Mouse (Mus musculus): ENCODE data around the gene Bcl2.

Bcl2 gene

GRCm38 (mm10) chr1:106629470-106629830 lies 84.6 kb downstream of the Bcl2 start:
- in situ Hi-C loops (cut with MboI, MseI): no loop called here

- in situ Hi-C loops (cut with MboI, MseI): no loop called here
These were observed 85.2 kb downstream of the Bcl2 start for GRCm38 (mm10) chr1:106628718-106629469.

DNA sequence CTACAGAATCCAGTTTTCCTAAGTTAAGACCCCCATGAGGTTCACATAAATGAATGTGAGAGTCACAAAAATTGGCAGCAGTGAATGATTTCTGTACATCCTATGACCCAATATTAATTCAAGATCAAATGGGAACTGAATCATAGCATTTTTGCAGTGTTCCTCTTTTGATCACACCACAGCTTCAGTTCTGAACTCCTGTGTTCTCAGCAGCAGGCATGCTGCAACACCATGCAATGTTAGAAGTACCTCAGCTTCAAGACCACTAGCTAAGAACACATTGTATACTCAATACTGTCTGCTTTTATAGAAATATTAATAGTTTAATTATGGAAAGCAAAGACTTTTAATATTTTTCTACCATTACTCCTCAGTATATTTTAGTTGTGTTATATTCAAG lies 85.8 kb downstream of the Bcl2 start:
- in situ Hi-C loops (cut with MboI, MseI): no loop called here

GRCm38 (mm10) chr1:106627241-106627640 lies 86.8 kb downstream of the Bcl2 start:
- in situ Hi-C loops (cut with MboI, MseI): no loop called here

GRCm38 (mm10) chr1:106620174-106620931 lies 93.7 kb downstream of the Bcl2 start:
- in situ Hi-C loops (cut with MboI, MseI): no loop called here

GRCm38 (mm10) chr1:106618814-106619213 lies 95.3 kb downstream of the Bcl2 start:
- in situ Hi-C loops (cut with MboI, MseI): loop anchor here (5.0 kb wide), 2 partner anchors 57 to 93 kb away; partner anchors contain the start of gene Bcl2

DNA sequence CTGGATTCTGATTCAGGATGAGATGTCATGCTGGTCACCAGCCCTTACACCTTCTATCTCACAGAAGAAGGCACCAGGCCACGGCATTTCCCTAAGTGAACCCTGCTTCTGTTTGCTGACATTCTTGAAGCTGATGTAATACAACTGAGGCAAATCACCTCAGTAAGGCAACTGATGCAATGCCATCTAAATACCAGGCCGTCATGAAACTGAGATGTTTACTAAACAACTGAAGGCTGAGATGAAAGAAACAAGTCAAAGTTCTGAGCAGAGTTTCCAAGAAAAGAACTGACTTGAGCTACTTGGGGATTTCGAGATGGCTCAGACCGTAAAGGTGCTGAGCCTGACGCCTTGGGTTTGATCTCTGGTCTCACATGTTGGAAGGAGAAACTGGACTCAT lies 97.1 kb downstream of the Bcl2 start:
- in situ Hi-C loops (cut with MboI, MseI): loop anchor here (5.0 kb wide), 2 partner anchors 55 to 95 kb away; partner anchors contain the start of gene Bcl2

DNA sequence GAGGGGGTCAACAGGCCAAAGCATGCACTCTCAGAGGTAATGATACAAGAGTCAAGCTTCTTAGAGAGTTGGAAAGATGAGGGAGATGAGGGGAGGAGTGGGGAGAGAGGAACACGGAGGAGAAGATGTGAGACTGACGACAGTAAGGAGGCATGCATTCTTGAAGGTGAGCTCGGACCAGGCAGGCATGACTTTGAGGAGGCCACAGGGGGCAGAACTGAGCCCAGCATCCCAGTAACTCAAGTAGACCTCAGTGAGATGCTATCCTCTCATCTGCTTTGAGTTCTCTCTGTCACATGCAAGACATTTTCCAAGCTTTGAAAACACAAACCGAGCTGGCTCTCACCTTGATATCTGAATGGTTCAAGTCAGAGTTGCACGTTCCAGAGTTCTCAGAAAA lies 100.7 kb downstream of the Bcl2 start:
- in situ Hi-C loops (cut with MboI, MseI): no loop called here

DNA sequence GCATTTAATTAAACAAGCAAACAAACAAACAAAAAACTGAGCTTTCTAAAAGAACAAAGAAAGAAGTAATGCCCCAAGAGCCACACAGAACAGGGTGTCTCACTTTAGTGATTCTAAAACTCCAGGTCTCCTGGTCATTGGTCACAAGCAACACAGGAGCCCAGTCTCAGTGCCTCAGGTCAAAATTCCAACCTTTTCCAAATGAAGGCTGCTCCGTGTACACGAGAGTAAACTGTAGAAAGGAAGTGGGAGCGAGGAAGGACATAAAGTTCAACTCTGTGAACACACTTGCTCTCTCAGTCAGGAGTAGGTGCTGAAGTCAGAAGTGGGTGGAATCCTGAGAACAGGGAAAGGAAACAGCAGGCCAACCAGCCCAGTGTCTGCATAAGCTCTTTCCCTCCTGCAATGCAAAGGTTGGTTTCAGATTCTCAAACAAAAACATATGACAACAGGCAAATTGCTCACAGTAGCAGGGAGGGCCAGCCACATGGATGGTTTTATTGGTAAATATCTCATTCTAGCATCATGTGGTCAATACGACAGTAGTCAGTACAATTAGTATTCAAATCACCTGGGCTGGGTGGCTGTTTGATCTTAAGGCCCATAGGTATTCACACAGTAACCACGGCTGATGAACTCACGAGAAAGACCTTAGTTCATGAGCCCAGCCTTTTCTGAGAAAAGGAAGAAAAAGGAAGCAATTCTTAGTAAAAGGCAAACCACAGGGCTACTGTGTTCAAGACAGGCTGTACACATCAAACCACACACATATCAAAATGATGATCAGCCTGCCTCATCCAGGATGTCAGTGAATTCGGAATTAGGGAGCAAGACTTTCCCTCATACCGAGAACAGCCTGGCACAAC lies 101.7 kb downstream of the Bcl2 start:
- in situ Hi-C loops (cut with MboI, MseI): no loop called here

DNA sequence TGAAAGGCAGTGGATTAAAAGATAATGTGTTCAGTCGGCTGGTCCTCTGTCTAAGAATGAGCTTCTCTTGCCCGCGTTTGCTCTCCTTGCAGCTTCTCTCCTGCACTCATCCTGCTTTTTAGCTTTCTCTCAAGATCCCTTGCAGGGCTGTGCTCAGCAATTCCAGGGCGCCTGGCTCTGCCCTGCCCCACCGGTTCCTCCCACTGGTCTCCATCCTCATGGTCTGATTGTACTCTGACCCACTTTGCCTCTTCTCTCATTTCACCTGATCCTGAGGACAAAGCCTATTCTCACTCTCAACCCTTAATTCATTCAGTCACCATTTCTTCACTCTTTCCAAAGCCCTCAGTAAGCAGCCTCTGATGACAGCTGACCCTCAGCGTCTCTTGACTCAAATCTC lies 102.8 kb downstream of the Bcl2 start:
- in situ Hi-C loops (cut with MboI, MseI): no loop called here

DNA sequence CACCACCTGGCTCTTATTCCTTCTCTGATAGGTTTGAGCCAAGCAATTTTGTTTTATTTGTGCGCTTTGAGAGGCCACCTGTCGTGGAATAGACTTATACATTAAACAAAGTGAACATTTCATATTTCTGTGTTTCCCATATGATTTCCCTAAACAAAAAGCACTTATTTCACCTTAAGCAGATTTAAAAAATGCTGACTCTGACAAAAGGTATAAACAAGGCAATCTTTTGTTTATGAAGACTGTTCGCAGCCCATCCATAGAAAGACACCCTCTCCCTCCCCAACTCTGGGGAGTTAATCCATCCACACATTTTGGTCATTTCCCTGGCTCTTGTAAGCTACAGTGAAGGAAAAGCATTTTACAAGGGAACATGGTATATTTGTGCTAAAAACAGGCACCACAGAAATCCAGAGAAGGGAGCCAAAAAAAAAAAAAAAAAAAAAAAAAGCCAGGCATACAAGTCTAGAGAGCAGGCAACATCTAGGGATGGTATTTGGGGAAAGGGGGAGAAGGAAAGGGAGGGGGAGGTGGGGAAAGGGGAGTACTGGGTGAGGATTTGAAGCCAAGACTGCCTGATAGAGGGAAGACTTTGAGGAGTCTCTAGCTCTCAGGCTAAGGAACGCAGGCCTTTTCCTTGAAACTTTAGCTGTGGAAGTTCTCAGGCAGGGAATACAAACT lies 105.8 kb downstream of the Bcl2 start:
- in situ Hi-C loops (cut with MboI, MseI): no loop called here

- in situ Hi-C loops (cut with MboI, MseI): no loop called here
These were observed 107.1 kb downstream of the Bcl2 start for GRCm38 (mm10) chr1:106606951-106607350.

GRCm38 (mm10) chr1:106603406-106603805 lies 110.7 kb downstream of the Bcl2 start:
- in situ Hi-C loops (cut with MboI, MseI): no loop called here

DNA sequence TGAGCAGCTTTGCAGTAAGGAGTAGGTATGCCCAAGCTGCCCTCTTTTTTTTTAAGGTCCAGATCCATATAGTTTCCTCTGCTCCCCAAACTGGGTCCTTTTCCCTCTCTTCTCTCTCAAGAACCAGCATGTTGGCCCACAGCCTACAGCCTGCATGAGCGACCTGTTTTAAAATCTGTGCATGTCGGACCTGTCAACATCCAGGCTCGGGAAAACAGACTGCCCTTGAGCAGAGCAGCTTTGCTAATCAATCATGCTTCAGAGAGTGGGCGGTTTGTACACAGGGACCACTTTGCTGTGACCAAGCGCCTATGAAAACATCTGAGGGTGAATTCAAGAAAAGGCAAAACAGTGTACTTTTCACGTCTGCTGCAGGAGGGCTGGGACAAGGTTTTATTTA lies 111.1 kb downstream of the Bcl2 start:
- in situ Hi-C loops (cut with MboI, MseI): no loop called here

DNA sequence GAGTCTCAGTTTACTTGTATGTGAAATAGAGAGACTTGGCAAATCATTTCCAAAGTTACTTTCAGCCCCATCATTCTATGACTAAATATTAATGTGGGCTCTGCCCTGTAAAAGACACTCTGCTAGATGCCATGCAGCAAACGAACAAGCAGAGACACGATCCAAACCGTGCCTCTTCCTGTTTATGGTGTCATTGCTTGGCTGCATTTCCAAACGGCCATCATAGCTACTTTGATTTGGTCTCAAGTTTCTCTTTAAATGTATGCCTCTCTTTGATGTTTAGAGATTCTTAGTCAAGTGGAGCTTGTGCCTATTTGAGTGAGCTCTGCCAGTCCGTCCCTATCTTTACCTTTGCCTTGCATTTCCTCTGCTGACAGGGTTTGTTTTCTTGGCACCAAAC lies 111.5 kb downstream of the Bcl2 start:
- in situ Hi-C loops (cut with MboI, MseI): no loop called here

DNA sequence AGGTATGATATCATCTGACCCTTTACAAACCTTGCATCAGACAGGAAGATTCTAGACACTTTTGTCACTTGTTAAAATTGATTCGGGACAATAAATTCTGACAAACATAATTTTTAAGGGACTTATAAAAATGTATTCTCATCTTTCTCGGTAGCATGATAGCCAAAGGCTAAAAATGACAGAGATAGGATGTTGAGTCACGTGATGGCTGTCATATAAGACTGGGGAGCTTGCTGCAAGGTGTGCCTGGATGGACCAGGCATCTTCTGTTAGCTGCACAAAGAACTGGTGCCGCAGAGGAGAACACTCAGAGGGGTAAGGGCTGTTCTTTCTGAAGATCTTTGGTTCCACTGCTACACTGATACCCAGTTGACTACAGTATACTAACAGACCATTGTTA lies 112.8 kb downstream of the Bcl2 start:
- in situ Hi-C loops (cut with MboI, MseI): no loop called here

GRCm38 (mm10) chr1:106600841-106601240 lies 113.2 kb downstream of the Bcl2 start:
- in situ Hi-C loops (cut with MboI, MseI): no loop called here

DNA sequence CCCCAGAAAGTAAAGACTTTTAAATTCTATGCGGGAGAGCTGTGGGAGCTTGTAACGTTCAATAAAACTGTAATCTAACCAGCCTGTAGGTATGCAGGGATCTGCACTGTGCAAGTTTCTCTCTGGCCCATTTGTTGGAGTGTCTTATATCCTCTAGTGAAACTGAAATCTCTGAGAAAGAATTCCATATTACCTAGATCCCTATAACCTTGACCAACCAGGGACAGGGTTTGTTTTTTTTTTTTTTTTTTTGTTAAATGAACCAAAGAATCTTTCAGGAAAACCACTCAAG lies 115.8 kb downstream of the Bcl2 start:
- in situ Hi-C loops (cut with MboI, MseI): no loop called here

DNA sequence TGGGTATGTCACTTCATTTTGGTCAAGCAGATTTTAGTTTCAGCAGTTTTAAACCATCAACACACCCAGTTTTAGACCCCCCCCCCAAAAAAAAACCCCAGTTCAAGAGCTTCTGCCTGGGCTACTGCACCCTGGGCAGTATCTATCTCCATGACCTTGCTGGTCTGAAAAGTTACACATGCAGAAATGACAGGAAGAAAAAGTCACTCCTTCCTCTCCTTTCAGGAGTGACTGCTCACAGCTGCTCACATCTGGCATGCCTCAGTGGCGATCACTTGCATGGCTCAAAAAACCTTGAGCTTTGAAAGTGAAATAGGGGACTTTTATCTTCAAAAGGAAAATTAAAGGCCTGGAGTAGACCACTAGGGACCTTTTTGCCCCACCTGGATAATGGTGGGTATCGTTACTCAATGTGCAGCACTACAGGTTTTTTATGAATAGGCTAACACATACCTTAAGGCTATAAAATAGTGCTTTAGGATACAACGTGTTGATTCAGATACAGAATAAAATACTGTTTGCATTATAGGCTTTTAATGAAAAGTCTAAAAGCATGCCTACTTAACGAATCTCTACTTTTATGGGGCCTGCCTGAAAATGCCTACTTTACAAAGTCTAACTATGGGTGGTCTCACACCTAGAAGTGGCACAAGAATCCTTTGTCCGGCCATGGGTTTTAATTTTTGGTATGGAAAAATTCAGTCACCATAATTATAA lies 116.3 kb downstream of the Bcl2 start:
- in situ Hi-C loops (cut with MboI, MseI): no loop called here

DNA sequence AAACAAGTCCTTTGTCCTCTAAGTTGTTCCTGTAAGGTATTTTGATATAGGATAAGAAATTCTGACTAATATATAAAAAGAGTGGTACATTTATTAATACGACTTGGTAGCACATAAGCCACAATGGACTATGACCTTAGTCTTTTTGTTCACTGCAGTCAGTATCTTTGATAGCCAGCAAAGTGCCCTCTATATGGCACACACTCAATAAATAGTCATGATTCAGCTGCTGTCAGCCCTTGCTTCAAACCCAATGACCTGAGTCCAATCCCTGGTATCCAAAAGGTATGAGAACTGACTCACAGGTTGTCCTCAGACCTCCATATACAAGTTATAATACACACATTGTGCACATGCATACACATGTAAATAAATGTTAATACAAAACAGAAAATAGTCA lies 117.7 kb downstream of the Bcl2 start:
- in situ Hi-C loops (cut with MboI, MseI): no loop called here

GRCm38 (mm10) chr1:106595286-106595885 lies 118.7 kb downstream of the Bcl2 start:
- in situ Hi-C loops (cut with MboI, MseI): no loop called here
